Mouse (Mus musculus) mature B cell (primary cell): ENCODE data around the gene Fhl2.

Source experiments
- in situ Hi-C: fragments of 300-500 bp; cut with MboI; formaldehyde crosslinking; loops from 2 replicates; pipeline ENCODE4 v1.14.3; 2019

The Fhl2 gene

DNA sequence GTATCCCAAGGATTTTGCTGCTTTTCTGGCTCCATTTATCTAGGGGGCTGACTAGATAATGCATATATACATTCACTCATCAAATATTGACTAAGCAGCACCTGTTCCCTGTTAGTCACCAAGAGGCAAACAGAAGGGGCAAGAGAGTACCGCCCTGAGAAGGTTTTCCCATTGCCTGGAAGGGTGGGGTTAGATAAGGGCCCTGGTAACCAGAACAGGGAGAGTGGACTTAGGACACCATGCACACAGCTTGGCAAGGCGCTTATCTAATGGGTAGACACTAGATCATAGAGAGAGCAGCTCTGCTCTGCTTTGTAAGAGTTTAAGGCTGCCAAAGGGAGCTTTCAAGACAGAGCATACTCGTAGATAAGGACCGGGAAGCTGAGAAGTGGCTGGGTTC, 44.2 kb downstream of the Fhl2 start:
- in situ Hi-C loops = no loop called here

DNA sequence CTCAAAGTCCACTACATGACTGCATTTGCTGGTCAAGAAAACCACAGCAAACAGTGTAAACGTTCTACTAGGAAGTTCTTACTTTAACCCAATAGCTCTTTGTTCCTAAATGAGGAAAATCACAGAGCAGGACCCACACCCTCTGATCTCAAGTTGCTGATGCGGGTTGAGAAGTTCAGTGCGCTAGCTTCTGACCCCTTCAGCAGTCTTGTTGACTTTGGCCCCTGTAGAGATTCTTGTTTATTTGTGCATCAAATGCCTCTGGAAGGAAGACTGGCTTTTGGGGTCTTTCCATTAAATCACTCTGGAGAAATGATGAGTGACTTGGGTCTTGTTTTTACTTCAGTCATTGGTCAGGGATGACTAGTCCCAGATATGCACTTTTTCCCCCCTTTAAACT, 46.6 kb downstream of the Fhl2 start:
- in situ Hi-C loops = no loop called here

DNA sequence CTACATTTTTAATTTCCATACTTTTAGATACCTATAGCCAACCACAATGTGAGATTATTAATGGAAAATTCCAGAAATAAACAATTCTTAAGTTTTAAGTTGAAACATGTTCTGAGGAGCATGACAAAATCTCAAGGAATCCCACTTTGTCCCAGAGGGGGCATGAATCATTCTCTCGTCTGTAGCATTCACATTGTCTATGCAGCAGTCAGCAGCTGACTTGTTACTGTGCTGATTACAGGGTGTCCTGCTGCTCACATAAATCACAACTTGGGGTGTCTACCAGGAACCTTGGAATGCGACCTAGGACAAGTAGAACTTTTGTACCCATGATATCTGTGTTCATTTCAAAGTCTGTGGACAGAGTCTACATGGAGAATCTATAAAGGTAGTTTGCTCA, 49.3 kb downstream of the Fhl2 start:
- in situ Hi-C loops = no loop called here

DNA sequence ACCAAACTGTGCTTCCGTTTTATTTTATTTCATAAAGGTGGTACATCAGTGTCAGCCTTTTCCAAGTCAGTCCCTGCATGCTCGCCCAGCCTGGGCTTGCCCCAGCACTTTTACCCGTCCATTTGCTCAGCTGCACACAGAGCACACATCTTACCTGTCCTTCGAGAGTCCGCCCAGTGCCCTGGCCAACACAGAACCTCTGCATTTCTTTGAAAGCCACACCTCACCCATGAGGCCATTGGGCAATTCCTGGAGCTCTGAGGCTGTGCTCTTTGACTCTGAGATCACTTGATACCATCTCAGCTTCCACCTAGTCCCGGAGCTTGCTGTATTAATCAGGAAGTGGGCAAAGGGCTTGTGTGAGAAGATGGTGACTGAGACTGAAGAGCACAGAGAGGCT, 51.4 kb downstream of the Fhl2 start:
- in situ Hi-C loops = no loop called here

DNA sequence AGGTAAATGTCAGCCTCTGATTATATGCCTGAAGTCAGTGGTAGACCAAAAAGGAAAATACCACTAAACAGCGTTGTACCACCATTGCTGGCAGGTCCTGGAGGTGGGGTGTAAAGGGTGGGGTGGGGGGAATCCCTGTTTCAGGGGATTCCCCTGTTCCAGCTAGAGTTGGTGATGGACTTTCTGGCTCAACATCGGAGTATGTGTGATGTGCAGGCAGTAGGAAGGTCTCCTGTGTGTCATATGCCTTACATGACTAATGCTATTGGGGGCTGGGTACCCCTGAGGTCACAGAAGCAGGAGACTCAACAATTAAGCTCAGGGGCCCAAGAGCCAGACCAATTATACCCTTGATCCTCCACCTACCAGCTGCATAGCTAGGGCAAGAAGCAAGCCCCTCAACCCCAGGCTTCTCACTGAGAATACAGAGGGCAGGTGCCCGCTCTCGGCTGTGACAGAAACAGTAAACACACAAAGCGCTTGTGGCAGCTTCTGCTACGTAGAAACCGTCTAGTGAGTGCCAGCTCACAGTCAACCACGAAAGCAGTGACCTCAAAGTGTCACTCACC, 52.4 kb downstream of the Fhl2 start:
- in situ Hi-C loops = no loop called here

DNA sequence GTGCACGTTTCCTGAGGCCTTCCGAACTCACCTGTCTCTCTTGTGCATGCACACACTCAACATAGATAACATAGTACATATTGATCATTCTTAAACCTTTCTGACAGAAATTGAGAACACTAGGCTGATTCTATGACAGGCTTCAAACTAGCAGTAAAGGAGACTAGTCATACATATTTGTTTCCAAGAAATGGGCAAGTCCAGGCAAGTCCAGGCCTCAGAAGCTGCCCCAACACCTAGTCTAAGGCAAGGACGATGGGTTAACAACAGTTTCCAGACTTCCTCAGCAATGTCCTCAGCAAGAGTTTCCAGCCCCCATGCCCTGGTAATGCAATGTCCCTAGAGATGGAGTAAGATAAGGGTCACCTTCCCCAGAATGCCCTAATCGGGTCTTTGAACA, 53.0 kb downstream of the Fhl2 start:
- in situ Hi-C loops = no loop called here

DNA sequence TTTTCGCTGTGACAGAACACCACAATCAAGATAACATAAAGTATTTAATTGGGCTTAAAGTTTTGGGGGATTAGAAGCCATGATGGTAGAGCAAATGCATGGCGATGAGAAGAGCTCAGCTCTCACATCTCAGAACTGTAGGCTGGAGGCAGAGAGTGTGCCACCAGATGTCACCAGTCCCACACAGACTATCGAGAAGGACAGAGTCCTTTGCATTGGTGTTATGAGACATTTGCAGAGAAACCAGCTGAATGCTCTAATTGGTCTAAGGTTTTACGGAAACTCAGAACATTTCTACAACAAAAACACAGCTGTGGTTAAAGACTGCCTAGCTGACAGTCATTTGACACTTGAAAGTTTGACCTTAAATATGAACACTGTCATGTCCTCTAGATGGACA, 53.5 kb downstream of the Fhl2 start:
- in situ Hi-C loops = no loop called here

DNA sequence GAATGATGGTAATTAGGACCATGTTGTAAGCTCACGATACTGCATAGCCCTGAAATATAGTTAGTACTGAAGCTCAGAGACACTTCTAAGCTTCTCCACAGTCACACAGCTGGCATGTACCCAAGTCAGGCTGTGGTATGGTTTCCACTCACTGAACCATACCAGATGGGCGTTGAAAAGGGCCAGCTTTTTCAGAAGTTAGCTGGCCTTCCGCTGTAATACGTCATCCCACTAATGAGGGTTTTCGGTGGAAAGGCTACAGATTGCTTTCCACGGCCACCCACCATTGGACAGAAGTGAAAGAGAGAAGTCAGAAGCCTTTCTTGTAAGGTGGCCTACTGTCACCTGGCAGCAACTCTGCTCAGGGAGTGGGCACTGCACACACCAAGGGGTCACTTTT, 53.9 kb downstream of the Fhl2 start:
- in situ Hi-C loops = no loop called here

DNA sequence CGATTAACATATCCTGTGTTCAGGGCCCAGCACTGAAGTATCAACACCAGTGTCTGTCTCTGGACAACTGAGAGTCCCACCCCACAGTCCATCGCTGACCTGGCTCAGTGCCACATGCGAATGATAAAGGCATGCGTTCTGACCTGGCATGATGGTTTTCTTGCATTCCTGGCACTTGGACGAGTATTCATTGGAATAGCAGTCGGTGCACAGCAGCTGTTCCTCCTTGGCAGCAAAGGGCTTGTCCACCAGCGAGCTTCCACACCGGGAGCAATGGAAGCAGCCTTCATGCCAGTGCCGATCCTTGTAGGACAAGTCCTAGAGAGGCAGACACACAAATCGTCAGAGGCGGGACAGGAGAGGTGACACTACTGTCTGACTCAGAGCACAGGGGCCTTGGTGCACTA, 55.2 kb downstream of the Fhl2 start:
- in situ Hi-C loops = no loop called here

DNA sequence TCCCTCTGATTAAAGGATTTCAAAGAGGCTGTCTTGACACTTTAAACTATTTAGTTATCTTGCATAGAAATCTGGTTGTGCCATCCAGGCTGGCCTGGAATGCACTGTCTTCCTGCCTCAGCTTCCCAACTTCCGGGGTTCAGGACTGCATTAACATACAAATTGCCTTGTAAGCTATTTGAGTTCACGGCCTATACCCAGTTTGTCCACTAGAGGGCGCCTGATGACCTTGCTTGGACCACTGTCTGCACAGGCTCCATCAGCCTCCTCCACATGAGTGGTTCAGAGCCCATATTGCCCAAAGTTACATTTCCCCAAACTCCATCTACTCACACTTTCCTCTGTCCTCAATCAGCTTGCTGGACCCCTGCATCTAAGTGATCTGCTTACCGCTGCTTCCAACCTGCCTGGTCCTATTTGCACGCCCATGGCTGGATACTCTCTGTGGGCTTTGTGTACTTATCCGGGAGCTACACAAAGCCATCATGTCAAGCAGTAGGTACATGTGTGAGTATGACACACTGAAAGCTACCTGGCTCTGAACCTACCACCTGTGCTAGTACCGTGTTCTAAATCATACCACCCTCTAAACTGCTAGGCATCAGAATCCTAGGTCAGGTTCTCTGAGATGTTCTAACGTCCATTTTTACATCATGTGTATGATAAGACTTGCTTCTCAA, 57.1 kb downstream of the Fhl2 start:
- in situ Hi-C loops = loop anchor here (5.0 kb wide), 1 partner anchor 118 kb away; no protein-coding TSS in a partner anchor

DNA sequence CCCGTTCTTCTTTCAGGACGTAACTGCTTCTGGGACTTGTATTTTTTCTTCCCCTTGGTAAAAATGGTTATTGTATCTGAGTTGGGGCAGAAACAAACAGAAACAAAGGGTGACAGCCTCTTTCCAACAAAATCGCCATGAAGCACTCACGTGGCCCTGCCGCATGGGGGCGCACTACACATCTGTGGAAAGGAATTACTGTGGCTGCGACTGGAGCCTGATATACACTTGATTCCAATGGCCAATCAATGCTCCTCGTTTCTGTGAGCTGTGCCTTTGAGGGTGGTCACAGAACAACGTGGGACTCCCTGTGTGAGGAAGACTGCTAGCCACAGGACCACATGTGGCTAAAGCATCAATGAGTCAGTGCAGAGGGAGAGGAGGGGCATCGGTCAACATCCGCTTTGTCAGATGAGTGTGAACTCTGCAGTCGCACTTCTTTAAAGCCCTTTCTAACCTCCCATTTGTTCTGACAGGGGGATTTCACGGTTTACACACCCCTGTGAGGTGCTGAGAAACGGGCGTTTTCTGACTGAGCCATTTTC, 58.4 kb downstream of the Fhl2 start:
- in situ Hi-C loops = loop anchor here (5.0 kb wide), 1 partner anchor 119 kb away; no protein-coding TSS in a partner anchor

DNA sequence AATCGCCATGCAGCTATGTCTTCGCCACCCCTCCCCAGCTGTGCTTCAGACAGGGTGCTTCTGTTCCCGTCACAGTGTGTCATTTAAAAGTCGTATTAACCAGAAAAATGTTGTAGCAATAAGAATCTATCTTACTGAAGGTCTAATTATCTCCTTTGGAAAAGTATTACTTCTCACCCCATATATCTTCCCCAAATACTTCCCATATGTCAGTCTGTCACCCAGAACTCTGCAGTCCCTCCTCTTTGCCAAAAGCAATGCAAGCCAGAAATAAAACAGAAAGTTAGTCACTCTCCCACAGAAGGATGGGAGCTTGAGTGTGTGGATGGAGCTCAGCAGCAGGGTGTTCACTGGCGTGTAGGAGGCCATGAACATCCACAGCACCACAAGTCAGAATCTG, 59.5 kb downstream of the Fhl2 start:
- in situ Hi-C loops = loop anchor here (5.0 kb wide), 1 partner anchor 120 kb away; no protein-coding TSS in a partner anchor

DNA sequence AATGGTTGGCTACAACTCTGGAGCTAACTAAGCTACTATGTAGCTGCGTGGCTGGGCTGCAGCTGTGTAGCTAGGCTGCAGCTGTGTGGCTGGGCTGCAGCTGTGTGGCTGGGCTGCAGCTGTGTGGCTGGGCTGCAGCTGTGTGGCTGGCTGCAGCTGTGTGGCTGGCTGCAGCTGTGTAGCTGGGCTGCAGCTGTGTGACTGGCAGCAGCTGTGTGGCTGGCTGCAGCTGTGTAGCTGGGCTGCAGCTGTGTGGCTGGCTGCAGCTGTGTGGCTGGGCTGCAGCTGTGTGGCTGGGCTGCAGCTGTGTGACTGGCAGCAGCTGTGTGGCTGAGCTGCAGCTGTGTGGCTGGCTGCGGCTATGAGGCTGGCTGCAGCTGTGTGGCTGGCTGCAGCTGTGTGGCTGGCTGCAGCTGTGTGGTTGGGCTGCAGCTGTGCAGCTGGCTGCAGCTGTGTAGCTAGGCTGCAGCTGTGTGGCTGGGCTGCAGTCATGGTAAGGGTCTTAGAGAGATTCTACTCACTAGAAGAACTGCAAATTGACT, 60.2 kb downstream of the Fhl2 start:
- in situ Hi-C loops = loop anchor here (5.0 kb wide), 1 partner anchor 121 kb away; no protein-coding TSS in a partner anchor

DNA sequence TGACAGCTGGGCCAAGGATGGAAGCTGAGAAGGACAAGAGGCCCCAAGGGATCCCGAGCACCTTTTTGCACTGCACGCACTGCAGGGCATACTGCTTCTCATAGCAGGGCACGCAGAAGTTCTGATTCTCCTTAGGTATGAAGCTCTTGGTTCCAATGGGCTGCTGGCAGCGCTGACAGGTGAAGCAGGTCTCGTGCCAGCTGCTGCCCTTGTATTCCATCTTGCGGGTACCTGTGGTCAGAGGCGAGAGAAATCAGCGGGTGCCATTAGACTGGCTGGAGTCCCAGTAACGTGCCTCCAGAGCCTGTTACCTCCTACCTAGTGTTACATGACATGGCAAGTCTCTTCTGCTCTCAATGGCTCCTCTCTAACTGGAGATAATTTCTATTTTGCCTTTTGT, 65.2 kb downstream of the Fhl2 start:
- in situ Hi-C loops = no loop called here

DNA sequence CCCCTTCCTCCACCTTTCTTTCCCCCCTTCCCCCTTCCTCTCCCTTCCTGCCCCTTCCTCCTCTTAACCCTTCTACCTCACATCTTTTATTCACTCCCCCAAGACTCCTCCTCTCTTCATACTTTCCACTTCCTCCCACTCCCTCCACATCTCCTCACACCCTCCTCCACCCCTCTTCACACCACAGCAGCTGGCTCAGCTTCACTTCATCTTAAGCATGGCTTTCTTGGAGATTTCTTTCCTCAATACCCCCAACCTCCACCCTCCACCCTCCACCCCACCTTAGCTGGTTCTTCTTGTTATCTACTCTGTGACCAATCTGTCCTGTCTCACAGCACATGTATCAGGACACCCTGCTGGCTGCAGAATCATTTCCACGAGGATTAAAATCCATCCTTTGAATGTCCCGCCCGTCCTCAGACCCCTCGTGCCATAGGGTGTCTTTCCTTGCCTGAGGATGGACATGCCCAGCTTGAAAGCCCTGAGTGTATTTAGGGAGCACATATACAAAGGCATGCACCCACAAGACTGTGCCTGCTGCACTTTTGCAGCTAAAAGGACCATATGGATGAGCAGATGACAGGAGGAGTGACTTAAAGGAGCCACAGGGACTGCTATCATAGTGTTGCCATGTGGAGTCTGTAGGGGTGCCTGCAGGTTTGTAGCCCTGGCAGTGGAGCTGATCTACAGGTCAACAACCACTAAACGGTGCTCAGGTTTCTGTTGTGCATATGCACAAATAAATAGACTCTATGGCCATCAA, 66.4 kb downstream of the Fhl2 start:
- in situ Hi-C loops = no loop called here

DNA sequence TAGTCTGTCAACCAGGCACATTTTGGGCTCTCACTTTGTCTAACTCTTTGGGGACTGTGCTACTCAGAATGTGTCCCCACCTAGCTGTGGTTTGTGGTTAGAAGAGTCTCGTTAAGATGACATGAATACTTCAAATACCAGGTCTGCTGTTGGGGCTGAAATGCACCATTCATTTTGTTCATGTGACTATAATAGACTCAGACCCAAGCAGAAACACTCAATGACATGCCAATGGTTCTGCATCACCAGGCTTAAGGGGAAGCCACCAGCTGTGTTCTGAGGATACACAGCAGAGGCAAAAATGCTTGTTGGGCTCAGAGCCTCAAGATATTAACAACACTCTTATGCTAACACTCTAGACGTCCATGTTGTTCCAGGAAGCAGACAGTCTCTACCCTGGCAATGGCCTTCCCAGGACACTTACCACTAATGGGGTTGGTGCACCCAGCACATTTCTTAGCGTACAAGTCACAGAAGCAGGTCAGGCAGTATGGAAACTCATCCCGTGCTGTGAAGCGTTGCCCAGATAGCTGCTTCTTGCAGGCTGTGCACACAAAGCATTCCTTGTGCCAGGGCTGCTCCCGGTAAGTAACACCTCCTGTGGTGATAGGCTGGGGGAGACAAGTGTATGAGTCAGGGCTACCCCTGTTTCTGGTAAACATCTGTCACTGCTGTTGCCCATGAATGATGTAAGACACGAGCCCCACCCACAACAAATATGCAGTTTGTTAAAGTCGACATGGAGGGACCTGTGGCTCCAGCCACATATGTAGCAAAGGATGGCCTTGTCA, 68.8 kb downstream of the Fhl2 start:
- in situ Hi-C loops = no loop called here

DNA sequence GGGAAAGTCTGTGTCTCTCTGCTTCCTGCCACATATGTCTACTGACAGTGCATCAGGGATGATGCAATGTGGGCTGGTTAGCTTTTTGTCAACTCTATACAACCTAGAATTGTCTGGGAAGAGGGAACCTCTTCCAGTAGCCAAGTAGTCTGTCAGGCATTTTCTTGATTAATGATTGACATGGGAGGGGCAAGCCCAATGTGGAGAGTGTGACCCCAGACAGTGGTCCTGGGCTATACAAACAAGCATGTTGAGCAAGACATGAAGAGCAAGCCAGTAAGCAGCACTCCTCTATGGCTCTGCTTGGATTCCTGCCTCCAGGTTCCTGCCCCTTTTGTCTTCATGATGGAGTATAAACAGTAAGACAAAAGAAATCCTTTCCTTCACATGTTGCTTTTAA, 69.6 kb downstream of the Fhl2 start:
- in situ Hi-C loops = no loop called here

DNA sequence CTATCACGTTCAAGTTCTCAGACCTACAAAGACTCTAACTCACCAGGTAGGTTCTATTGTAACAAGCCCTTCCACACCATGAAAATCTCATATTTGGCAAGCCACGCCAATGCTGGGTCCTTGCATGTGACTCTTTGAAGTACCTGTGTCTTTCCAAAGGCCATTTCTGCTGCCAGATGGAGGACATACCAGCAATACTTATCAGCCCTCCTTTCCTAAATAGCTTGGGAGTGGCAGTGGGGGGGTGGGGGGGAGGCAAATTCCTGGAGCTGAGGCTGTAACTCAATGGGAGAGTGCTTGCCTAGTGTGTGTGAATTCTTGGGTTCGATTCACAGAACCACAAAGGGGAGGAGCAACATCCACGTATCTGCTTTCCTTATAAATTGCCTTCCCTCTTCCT, 72.1 kb downstream of the Fhl2 start:
- in situ Hi-C loops = no loop called here

DNA sequence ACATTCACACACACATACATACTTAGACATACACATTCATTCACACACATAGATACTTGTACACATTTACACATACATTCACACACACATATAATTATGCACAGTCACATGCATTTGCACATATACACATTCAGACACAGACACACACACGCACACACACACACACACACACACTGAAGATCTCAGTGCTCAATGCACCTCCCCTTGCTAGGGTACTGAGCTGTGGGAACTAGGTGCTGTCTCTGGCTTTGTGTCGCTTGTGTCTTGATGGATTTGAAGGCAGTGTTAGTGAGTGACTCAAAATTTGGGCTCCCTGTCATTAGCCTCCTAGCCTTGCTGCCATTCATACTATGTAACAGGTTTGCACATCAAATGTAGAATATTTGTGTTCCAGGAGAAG, 74.2 kb downstream of the Fhl2 start:
- in situ Hi-C loops = no loop called here

DNA sequence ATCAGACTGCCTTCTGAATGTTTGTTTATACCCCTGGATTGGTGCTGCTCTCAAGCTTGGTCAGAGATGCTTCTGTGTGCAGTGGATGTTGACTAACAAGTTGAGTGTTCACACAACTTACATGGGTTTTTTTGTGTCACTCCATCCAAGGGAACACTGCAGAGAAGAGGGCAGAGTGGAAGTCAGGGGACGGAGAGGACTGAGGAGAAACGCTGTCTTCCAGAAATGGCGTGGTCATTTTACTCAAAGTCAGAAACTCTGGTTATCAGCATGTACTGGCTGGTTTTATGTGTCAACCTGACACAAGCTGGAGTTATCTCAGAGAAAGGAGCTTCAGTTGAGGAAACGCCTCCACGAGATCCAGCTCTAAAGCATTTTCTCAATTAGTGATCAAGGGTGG, 75.8 kb downstream of the Fhl2 start:
- in situ Hi-C loops = no loop called here

DNA sequence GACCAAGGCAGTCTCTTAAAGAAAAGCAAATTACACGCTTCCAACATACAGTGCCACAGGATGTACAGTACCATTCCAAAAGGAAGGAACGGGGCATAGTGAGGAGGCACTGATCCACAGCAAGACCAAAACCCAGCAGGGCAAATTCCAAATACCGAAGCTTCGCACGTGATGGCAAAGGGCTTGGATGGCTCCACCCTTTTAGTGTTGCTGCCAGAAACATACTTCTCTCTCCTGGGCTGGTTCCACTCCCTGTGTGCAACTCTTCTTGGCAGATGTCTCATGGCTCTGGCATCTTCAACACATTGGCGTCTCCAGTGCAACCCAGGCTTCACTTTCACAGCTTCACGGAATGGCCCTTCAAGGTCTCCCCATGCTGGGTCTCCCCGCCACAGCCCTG, 79.3 kb downstream of the Fhl2 start:
- in situ Hi-C loops = no loop called here

DNA sequence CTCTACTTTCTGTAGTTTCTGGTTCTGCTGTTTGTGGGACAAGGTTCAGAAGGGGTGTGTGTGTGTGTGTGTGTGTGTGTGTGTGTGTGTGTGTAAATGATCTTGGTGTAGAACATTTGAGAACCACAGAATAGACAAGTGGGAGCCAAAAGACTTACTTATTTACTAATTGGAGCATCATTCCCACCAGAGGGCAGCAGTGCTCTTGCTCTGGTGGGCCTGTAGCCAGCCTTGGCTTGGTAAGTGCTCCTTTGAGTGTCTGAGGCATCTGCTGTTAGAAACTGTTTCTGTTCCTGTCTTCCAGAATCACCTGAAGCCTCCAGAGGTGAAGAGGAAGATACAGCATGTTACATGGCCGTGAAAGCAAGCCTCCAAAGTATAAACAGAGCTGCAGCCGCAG, 83.9 kb downstream of the Fhl2 start:
- in situ Hi-C loops = no loop called here
